Mouse (Mus musculus): Measurements from ENCODE around the gene Akap10.
"Not testable (repeated sequence)": the region's sequence is repeated elsewhere in the genome, so short reads cannot be mapped to it uniquely, and the experiment has no call there.

Akap10 gene

GRCm38 (mm10) chr11:61930098-61930517, at the start of gene Akap10:
Gene Akap10 (minus strand): TSS chr11:61930252.
- peak; percentile 93 to 94 for DNase-seq

GRCm38 (mm10) chr11:61975783-61976182, 45.7 kb upstream of the Akap10 start:
- DNase-seq: no peak

GRCm38 (mm10) chr11:61974106-61974707, 44.2 kb upstream of the Akap10 start:
- peak; percentile 43 to 49 for DNase-seq

GRCm38 (mm10) chr11:61971441-61972221, 41.6 kb upstream of the Akap10 start:
- peak in 1 of 2 experiments; percentile 33 for DNase-seq

GRCm38 (mm10) chr11:61970901-61971300, 40.8 kb upstream of the Akap10 start:
- DNase-seq: no peak

GRCm38 (mm10) chr11:61968875-61969274, 38.8 kb upstream of the Akap10 start:
- no peak for DNase-seq

GRCm38 (mm10) chr11:61967034-61967433, 37.0 kb upstream of the Akap10 start:
- DNase-seq: no peak

GRCm38 (mm10) chr11:61964611-61965010, 34.6 kb upstream of the Akap10 start:
- no peak for DNase-seq

- no peak for DNase-seq
Measured at GRCm38 (mm10) chr11:61963193-61963592, 33.1 kb upstream of the Akap10 start.

- DNase-seq: no peak
Measured at GRCm38 (mm10) chr11:61962684-61963083, 32.6 kb upstream of the Akap10 start.

- no peak for DNase-seq
Measured at GRCm38 (mm10) chr11:61960096-61960495, 30.0 kb upstream of the Akap10 start.

GRCm38 (mm10) chr11:61958706-61959105, 28.7 kb upstream of the Akap10 start:
- not testable (repeated sequence) for DNase-seq

- peak in 1 of 2 experiments; percentile 59 for DNase-seq
Measured at GRCm38 (mm10) chr11:61957296-61957813, 27.3 kb upstream of the Akap10 start.

- peak; percentile 97 for DNase-seq
Measured at GRCm38 (mm10) chr11:61956572-61957295, 26.7 kb upstream of the Akap10 start, which contains the start of gene Specc1. Gene Specc1 (plus strand): TSS chr11:61956763.

- no peak for DNase-seq
Measured at GRCm38 (mm10) chr11:61955951-61956350, 25.9 kb upstream of the Akap10 start.

- no peak for DNase-seq
Measured at GRCm38 (mm10) chr11:61955136-61955535, 25.1 kb upstream of the Akap10 start.

- DNase-seq: peak; percentile 91 to 94
Measured at GRCm38 (mm10) chr11:61950632-61951031, 20.6 kb upstream of the Akap10 start.

GRCm38 (mm10) chr11:61949315-61949714, 19.3 kb upstream of the Akap10 start:
- peak; percentile 63 to 79 for DNase-seq

GRCm38 (mm10) chr11:61946608-61947007, 16.6 kb upstream of the Akap10 start:
- no peak for DNase-seq

- DNase-seq: no peak
Measured at GRCm38 (mm10) chr11:61944417-61944816, 14.4 kb upstream of the Akap10 start.

GRCm38 (mm10) chr11:61942903-61943302, 12.9 kb upstream of the Akap10 start:
- no peak for DNase-seq

- DNase-seq: no peak
Measured at GRCm38 (mm10) chr11:61937761-61938160, 7.7 kb upstream of the Akap10 start.
